Mouse (Mus musculus) liver, adult 10 weeks (tissue): ENCODE measurements around the gene Skint10. TPM values are rescaled to one million over a fixed set of nuclear protein-coding genes. Genes with fewer than 3 reads are reported as not detected.

Source experiments
- polyA plus RNA-seq: library from polyadenylated mRNA; stranded (reverse); fragments of 350-450 nt; fragmentation: Illumina TruSeq; extraction: RNeasy Lipid Tissue Mini Kit (QIAGEN cat#74804); gene quantifications from one replicate; pipeline ENCODE4 v1.2.3, GENCODE M21; 2014; ENCODE audit warnings: low read depth, low replicate concordance

Skint10 gene
- not detected for polyA plus RNA-seq

GRCm38 (mm10) chr4:112774766-112775165 is at the start of gene Skint10:
Gene Skint10 (minus strand): TSS chr4:112774866.

Other genes starting within 250 kb of the Skint10 start
- gene Skint2, start 217.7 kb downstream of the Skint10 start, polyA plus RNA-seq: not detected